Mouse (Mus musculus): ENCODE measurements around the gene Rrbp1. TPM values are rescaled to one million over a fixed set of nuclear protein-coding genes. Genes with fewer than 3 reads are reported as not detected.

Rrbp1 gene
- total and polyA plus RNA-seq, 2 experiments from 2014 or later = 29.9 to 34.4 TPM

- H3K9ac ChIP-seq (replicated peaks; ENCODE audit: low read length) = peak within 1 kb of the TSS; percentile 92
- H3K27ac ChIP-seq = peak within 1 kb of the TSS; percentile 97
- peak within 1 kb of the TSS; percentile 71 for H3K4me2 ChIP-seq (ENCODE audit: low read depth, low read length)
- H3K4me1 ChIP-seq (ENCODE audit: insufficient read depth, low read length) = peaks cover 8% of the 10 kb centered on the region
- no peaks in the 10 kb centered on the region for H3K9me3 ChIP-seq (ENCODE audit: low read length)
- no peaks in the 10 kb centered on the region for H3K27me3 ChIP-seq (ENCODE audit: insufficient read depth, low read length)
- DNase-seq (ENCODE audit: low spot score) (peak; percentile 96), ATAC-seq (peak; percentile 97)
- H3K36me3 ChIP-seq (ENCODE audit: insufficient read depth, low read length) = no peaks in the 10 kb centered on the region
- under 1% methylated on average over 60 of the region's 71 CpGs for WGBS
- H3K4me3 ChIP-seq (ENCODE audit: low read length) = peak within 1 kb of the TSS; percentile 87
- TF ChIP-seq CTCF (IDR thresholded peaks at IDR 0.05; ENCODE audit: low read depth) = no peak
Measured at GRCm38 (mm10) chr2:143914760-143915599, 96.1 kb downstream of the Rrbp1 start, which contains the start of gene Dstn. Gene Dstn, plus strand, starts transcription at chr2:143915320.

- Histone ChIP-seq H3K9ac (replicated peaks; ENCODE audit: low read length) (peak overlapping the region; percentile 92), H3K36me3 (ENCODE audit: insufficient read depth, low read length) (no peaks in the 10 kb centered on the region), H3K4me3 (ENCODE audit: low read length) (peak overlapping the region; percentile 87), H3K27me3 (ENCODE audit: insufficient read depth, low read length) (no peaks in the 10 kb centered on the region), H3K9me3 (ENCODE audit: low read length) (no peaks in the 10 kb centered on the region), H3K27ac (peak overlapping the region; percentile 97), H3K4me1 (ENCODE audit: insufficient read depth, low read length) (peaks cover 8% of the 10 kb centered on the region), H3K4me2 (ENCODE audit: low read depth, low read length) (peak overlapping the region; percentile 71)
- no peak for TF ChIP-seq CTCF (IDR thresholded peaks at IDR 0.05; ENCODE audit: low read depth)
- DNase-seq (ENCODE audit: low spot score) (no peak), ATAC-seq (no peak)
- 7% methylated on average over 10 of the region's 10 CpGs for WGBS
Measured at GRCm38 (mm10) chr2:143914221-143914620, 96.8 kb downstream of the Rrbp1 start.

GRCm38 (mm10) chr2:143912199-143912598 is 98.9 kb downstream of the Rrbp1 start:
- ATAC-seq (no peak), DNase-seq (ENCODE audit: low spot score) (no peak)
- H3K9ac ChIP-seq (replicated peaks; ENCODE audit: low read length) = no peak overlapping the region
- H3K27ac ChIP-seq = no peak overlapping the region
- H3K4me3 ChIP-seq (ENCODE audit: low read length) = no peak overlapping the region
- no peak for TF ChIP-seq CTCF (IDR thresholded peaks at IDR 0.05; ENCODE audit: low read depth)
- WGBS = 88% methylated on average over 2 of the region's 2 CpGs
- H3K4me1 ChIP-seq (ENCODE audit: insufficient read depth, low read length) = peaks cover 5% of the 10 kb centered on the region
- no peaks in the 10 kb centered on the region for H3K27me3 ChIP-seq (ENCODE audit: insufficient read depth, low read length)
- H3K9me3 ChIP-seq (ENCODE audit: low read length) = no peaks in the 10 kb centered on the region
- H3K36me3 ChIP-seq (ENCODE audit: insufficient read depth, low read length) = no peaks in the 10 kb centered on the region
- no peak overlapping the region for H3K4me2 ChIP-seq (ENCODE audit: low read depth, low read length)

- Histone ChIP-seq H3K4me2 (ENCODE audit: low read depth, low read length) (no peak overlapping the region), H3K4me3 (ENCODE audit: low read length) (no peak overlapping the region), H3K4me1 (ENCODE audit: insufficient read depth, low read length) (no peaks in the 10 kb centered on the region), H3K9ac (replicated peaks; ENCODE audit: low read length) (no peak overlapping the region), H3K36me3 (ENCODE audit: insufficient read depth, low read length) (no peaks in the 10 kb centered on the region), H3K9me3 (ENCODE audit: low read length) (no peaks in the 10 kb centered on the region), H3K27me3 (ENCODE audit: insufficient read depth, low read length) (no peaks in the 10 kb centered on the region), H3K27ac (no peak overlapping the region)
- 89% methylated on average over 2 of the region's 2 CpGs for WGBS
- DNase-seq (ENCODE audit: low spot score) = no peak
- no peak for TF ChIP-seq CTCF (IDR thresholded peaks at IDR 0.05; ENCODE audit: low read depth)
- ATAC-seq = no peak
Measured at GRCm38 (mm10) chr2:143909230-143909629, 101.8 kb downstream of the Rrbp1 start.

GRCm38 (mm10) chr2:143904896-143905295 is 106.2 kb downstream of the Rrbp1 start:
- DNase-seq (ENCODE audit: low spot score) (no peak), ATAC-seq (no peak)
- no peak overlapping the region for H3K4me3 ChIP-seq (ENCODE audit: low read length)
- H3K9me3 ChIP-seq (ENCODE audit: low read length) = no peaks in the 10 kb centered on the region
- H3K4me2 ChIP-seq (ENCODE audit: low read depth, low read length) = no peak overlapping the region
- no peak for TF ChIP-seq CTCF (IDR thresholded peaks at IDR 0.05; ENCODE audit: low read depth)
- no peaks in the 10 kb centered on the region for H3K27me3 ChIP-seq (ENCODE audit: insufficient read depth, low read length)
- no peaks in the 10 kb centered on the region for H3K4me1 ChIP-seq (ENCODE audit: insufficient read depth, low read length)
- H3K9ac ChIP-seq (replicated peaks; ENCODE audit: low read length) = no peak overlapping the region
- H3K27ac ChIP-seq = no peak overlapping the region
- no peaks in the 10 kb centered on the region for H3K36me3 ChIP-seq (ENCODE audit: insufficient read depth, low read length)
- 74% methylated on average over 5 of the region's 5 CpGs for WGBS

- Histone ChIP-seq H3K27ac (no peak overlapping the region), H3K27me3 (ENCODE audit: insufficient read depth, low read length) (no peaks in the 10 kb centered on the region), H3K9me3 (ENCODE audit: low read length) (no peaks in the 10 kb centered on the region), H3K4me1 (ENCODE audit: insufficient read depth, low read length) (no peaks in the 10 kb centered on the region), H3K4me2 (ENCODE audit: low read depth, low read length) (no peak overlapping the region), H3K9ac (replicated peaks; ENCODE audit: low read length) (no peak overlapping the region), H3K4me3 (ENCODE audit: low read length) (no peak overlapping the region), H3K36me3 (ENCODE audit: insufficient read depth, low read length) (no peaks in the 10 kb centered on the region)
- no peak for ATAC-seq
- DNase-seq (ENCODE audit: low spot score) = no peak
- TF ChIP-seq CTCF (IDR thresholded peaks at IDR 0.05; ENCODE audit: low read depth) = no peak
- 82% methylated on average over 9 of the region's 9 CpGs for WGBS
Measured at GRCm38 (mm10) chr2:143903376-143904045, 107.6 kb downstream of the Rrbp1 start.
